Mouse (Mus musculus) intestine, postnatal 0 days (tissue): Measurements from ENCODE around the gene Rpf1. TPM values are rescaled to one million over a fixed set of nuclear protein-coding genes. Genes with fewer than 3 reads are reported as not detected.

Experiments
- ATAC-seq: fragments of 200-750 bp; cut with Nextera tagmentation; 2 replicates; pipeline ENCODE4 v1.8.0; 2017; ENCODE audit warnings: mild to moderate bottlenecking, moderate TSS enrichment, moderate library complexity
- H3K27ac ChIP-seq: fragments of 300-500 bp; sonication (generic); 2 replicates; pipeline ENCODE4 v1.5.1; 2014; ENCODE audit warnings: mild to moderate bottlenecking, low read depth, low read length, moderate library complexity
- H3K27me3 ChIP-seq: fragments of 300-500 bp; sonication (generic); replicated peaks from 2 replicates; pipeline ENCODE4 v1.6.1; 2014; ENCODE audit warnings: low read length, mixed read lengths; ENCODE audit not compliant: control insufficient read depth, insufficient read depth
- H3K36me3 ChIP-seq: fragments of 300-500 bp; sonication (generic); 2 replicates; pipeline ENCODE4 v1.6.1; 2014; ENCODE audit warnings: mild to moderate bottlenecking, moderate library complexity; ENCODE audit not compliant: control insufficient read depth, insufficient read depth
- H3K4me1 ChIP-seq: fragments of 300-500 bp; sonication (generic); replicated peaks from 2 replicates; pipeline ENCODE4 v1.6.1; 2014; ENCODE audit warnings: antibody characterized with exemption, low read length, mixed read lengths; ENCODE audit not compliant: control insufficient read depth, insufficient read depth
- H3K4me2 ChIP-seq: fragments of 300-500 bp; sonication (generic); replicated peaks from 2 replicates; pipeline ENCODE4 v1.6.1; 2014; ENCODE audit warnings: low read depth, mild to moderate bottlenecking, moderate library complexity
- H3K4me3 ChIP-seq: fragments of 300-500 bp; sonication (generic); 2 replicates; pipeline ENCODE4 v1.5.1; 2014; ENCODE audit warnings: low read depth, low read length
- H3K9ac ChIP-seq: fragments of 300-500 bp; sonication (generic); 2 replicates; pipeline ENCODE4 v1.6.1; 2014; ENCODE audit warnings: mild to moderate bottlenecking, low read depth, low read length
- H3K9me3 ChIP-seq: fragments of 300-500 bp; sonication (generic); 2 replicates; pipeline ENCODE4 v1.6.1; 2016; ENCODE audit warnings: mixed run types; ENCODE audit not compliant: control insufficient read depth
- CTCF ChIP-seq: sonication (generic); IDR thresholded peaks from 2 replicates; pipeline ENCODE4 v1.5.1; 2016; ENCODE audit warnings: low read depth, mild to moderate bottlenecking, control low read depth, antibody characterized with exemption, moderate library complexity
- WGBS: fragments of 180-500 bp; shearing (Covaris S2); extraction: QIAGEN DNeasy Blood & Tissue Kit; methylation state at CpG from one replicate; pipeline ENCODE4 v1.1.7; 2014; 5-methylcytosine and 5-hydroxymethylcytosine counted together
- polyA plus RNA-seq: library from polyadenylated mRNA; unstranded; fragments of >200 nt; fragmentation: Nextera tagmentation; extraction: Ambion mirVana; gene quantifications from 2 replicates; pipeline ENCODE4 v1.2.1, GENCODE M21; 2015

Gene Rpf1
- polyA plus RNA-seq, result 28.1 TPM in 2 replicates

- peak; percentile 98 for ATAC-seq
- Histone ChIP-seq H3K9me3 (no peaks in the 10 kb centered on the region), H3K4me3 (peak within 1 kb of the TSS; percentile 79), H3K27ac (peak within 1 kb of the TSS; percentile 97), H3K9ac (peak within 1 kb of the TSS; percentile 75), H3K27me3 (no peaks in the 10 kb centered on the region), H3K4me2 (peak within 1 kb of the TSS; percentile 70), H3K36me3 (peaks cover 18% of the 10 kb centered on the region), H3K4me1 (no peaks in the 10 kb centered on the region)
- 0 out of 2 replicates have a peak, but pooled peaks have one; percentile 11 for TF ChIP-seq CTCF
- WGBS, result under 1% methylated on average over 68 of the region's 82 CpGs
These were observed at the start of gene Rpf1 for GRCm38 (mm10) chr3:146520798-146521651. Rpf1 (minus strand) TSS chr3:146521429.

GRCm38 (mm10) chr3:146570939-146571338 is 49.7 kb upstream of the Rpf1 start:
- no peak overlapping the region for H3K27ac ChIP-seq
- no peak overlapping the region for H3K4me3 ChIP-seq
- TF ChIP-seq CTCF, result no peak
- H3K36me3 ChIP-seq, result no peaks in the 10 kb centered on the region
- H3K4me1 ChIP-seq, result no peaks in the 10 kb centered on the region
- 86% methylated on average over 6 of the region's 6 CpGs for WGBS
- H3K4me2 ChIP-seq, result no peak overlapping the region
- H3K9ac ChIP-seq, result no peak overlapping the region
- H3K27me3 ChIP-seq, result no peaks in the 10 kb centered on the region
- H3K9me3 ChIP-seq, result no peaks in the 10 kb centered on the region
- no peak for ATAC-seq

GRCm38 (mm10) chr3:146570148-146570782 is 49.0 kb upstream of the Rpf1 start, which contains the start of gene Uox:
Uox (plus strand) TSS chr3:146570426.
- Histone ChIP-seq H3K4me1 (no peaks in the 10 kb centered on the region), H3K9me3 (no peaks in the 10 kb centered on the region), H3K9ac (no peak within 1 kb of the TSS), H3K4me2 (no peak within 1 kb of the TSS), H3K27ac (no peak within 1 kb of the TSS), H3K36me3 (no peaks in the 10 kb centered on the region), H3K4me3 (no peak within 1 kb of the TSS), H3K27me3 (no peaks in the 10 kb centered on the region)
- peak; percentile 28; the same call in 1 of the 2 replicates for ATAC-seq
- no peak for TF ChIP-seq CTCF
- 45% methylated on average over 10 of the region's 10 CpGs for WGBS

- H3K4me3 ChIP-seq, result no peak overlapping the region
- ATAC-seq, result no peak
- no peak overlapping the region for H3K27ac ChIP-seq
- H3K36me3 ChIP-seq, result no peaks in the 10 kb centered on the region
- H3K9ac ChIP-seq, result no peak overlapping the region
- no peaks in the 10 kb centered on the region for H3K9me3 ChIP-seq
- H3K27me3 ChIP-seq, result no peaks in the 10 kb centered on the region
- no peak overlapping the region for H3K4me2 ChIP-seq
- no peak for TF ChIP-seq CTCF
- H3K4me1 ChIP-seq, result no peaks in the 10 kb centered on the region
- 88% methylated on average over 3 of the region's 3 CpGs for WGBS
These were observed 48.4 kb upstream of the Rpf1 start for GRCm38 (mm10) chr3:146569594-146569993.

- 56% methylated on average over 9 of the region's 9 CpGs for WGBS
- Histone ChIP-seq H3K36me3 (no peaks in the 10 kb centered on the region), H3K9me3 (no peaks in the 10 kb centered on the region), H3K4me2 (no peak overlapping the region), H3K27ac (no peak overlapping the region), H3K9ac (no peak overlapping the region), H3K4me1 (no peaks in the 10 kb centered on the region), H3K27me3 (no peaks in the 10 kb centered on the region), H3K4me3 (no peak overlapping the region)
- TF ChIP-seq CTCF, result no peak
- peak; percentile 76; the same call in 1 of the 2 replicates for ATAC-seq
These were observed 46.8 kb upstream of the Rpf1 start for GRCm38 (mm10) chr3:146567884-146568530.

DNA sequence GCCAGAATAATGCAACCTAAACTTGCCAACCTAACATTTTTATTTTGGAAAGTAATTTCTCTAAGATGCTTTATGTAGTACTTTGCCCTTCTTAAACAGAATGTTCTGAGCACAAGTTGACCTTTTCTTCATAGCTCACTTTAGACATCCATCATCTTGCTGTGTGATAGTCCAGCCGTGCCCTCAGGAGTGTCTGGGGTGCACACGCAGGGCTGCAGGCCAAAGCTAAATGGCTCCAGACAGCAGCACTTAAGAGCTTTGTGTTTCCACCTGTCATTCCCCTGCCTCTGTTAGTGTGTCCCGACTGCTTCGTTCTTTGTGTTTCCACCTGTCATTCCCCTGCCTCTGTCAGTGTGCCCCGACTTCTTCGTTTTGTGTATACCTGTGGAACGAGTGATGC is 46.1 kb upstream of the Rpf1 start:
- Histone ChIP-seq H3K27me3 (no peaks in the 10 kb centered on the region), H3K4me1 (no peaks in the 10 kb centered on the region), H3K27ac (no peak overlapping the region), H3K4me3 (no peak overlapping the region), H3K9me3 (no peaks in the 10 kb centered on the region), H3K36me3 (no peaks in the 10 kb centered on the region), H3K9ac (no peak overlapping the region), H3K4me2 (no peak overlapping the region)
- 61% methylated on average over 7 of the region's 7 CpGs for WGBS
- no peak for TF ChIP-seq CTCF
- ATAC-seq, result no peak
